Mouse (Mus musculus) myocyte (in vitro differentiated cells): ENCODE results near the gene Ranbp17.

Experiments used
- CEBPB ChIP-seq: IDR thresholded peaks from 2 replicates; pipeline ENCODE4 v1.6.1; 2011; ENCODE audit warnings: mild to moderate bottlenecking, moderate library complexity; ENCODE audit not compliant: poor library complexity, insufficient read depth, severe bottlenecking
- E2F4 ChIP-seq: IDR thresholded peaks from one replicate; pipeline ENCODE4 v1.6.1; 2011; ENCODE audit warnings: mild to moderate bottlenecking, control low read depth, moderate library complexity; ENCODE audit not compliant: insufficient read depth
- MAX ChIP-seq: IDR thresholded peaks from one replicate; pipeline ENCODE4 v1.6.1; 2011; ENCODE audit warnings: low read depth, mild to moderate bottlenecking, control low read depth
- MYOG ChIP-seq, 3 experiments: IDR thresholded peaks; one replicate each; pipeline ENCODE4 v1.6.1; 2011; ENCODE audit warnings: control low read depth in 2 of 3, low read depth in 2 of 3, mild to moderate bottlenecking in 2 of 3; ENCODE audit not compliant: insufficient read length in 2 of 3, control insufficient read depth in 1 of 3, insufficient read depth in 1 of 3
- POLR2A ChIP-seq: IDR thresholded peaks from one replicate; pipeline ENCODE4 v1.6.1; 2011; ENCODE audit warnings: low read depth, mild to moderate bottlenecking, control low read depth, moderate library complexity; ENCODE audit not compliant: insufficient read length
- POLR2AphosphoS2 ChIP-seq: IDR thresholded peaks from one replicate; pipeline ENCODE4 v1.6.1; 2011; ENCODE audit warnings: low read depth, control low read depth; ENCODE audit not compliant: insufficient read length
- TCF12 ChIP-seq: IDR thresholded peaks from one replicate; pipeline ENCODE4 v1.6.1; 2011; ENCODE audit warnings: mild to moderate bottlenecking, control low read depth; ENCODE audit not compliant: poor library complexity, insufficient read depth, severe bottlenecking
- USF1 ChIP-seq: IDR thresholded peaks from one replicate; pipeline ENCODE4 v1.6.1; 2011; ENCODE audit warnings: low read depth, mild to moderate bottlenecking, control low read depth, moderate library complexity

DNA sequence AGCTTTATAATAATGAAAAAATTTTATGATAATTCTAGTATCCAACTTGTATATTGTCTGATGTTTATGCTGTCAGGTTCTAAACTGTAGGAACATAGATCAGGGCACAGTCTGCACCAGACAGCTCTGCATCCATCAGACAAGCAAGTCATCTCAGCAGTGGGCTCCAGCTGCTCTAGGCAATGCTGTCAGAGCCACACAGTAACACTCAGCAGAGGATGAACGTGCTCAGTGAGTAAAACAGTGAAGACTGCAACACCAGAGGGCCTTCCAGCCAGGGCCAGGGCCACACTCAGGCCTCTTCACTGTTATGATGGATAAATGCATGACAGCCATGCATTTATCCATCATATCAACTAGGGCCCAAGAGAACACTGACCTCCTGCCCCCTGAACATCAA, 114.2 kb downstream of the Ranbp17 start:
- TF ChIP-seq USF1: no peak
- TF ChIP-seq POLR2A: no peak
- TF ChIP-seq E2F4: no peak
- no peak for TF ChIP-seq POLR2AphosphoS2
- TF ChIP-seq TCF12: no peak
- TF ChIP-seq MAX: no peak
- no peak for TF ChIP-seq CEBPB
- TF ChIP-seq MYOG (IDR thresholded peaks at IDR 0.05; ENCODE audit: control insufficient read depth in 1 of 3, insufficient read depth in 1 of 3, insufficient read length in 2 of 3, low read depth in 2 of 3): no peak
